Mouse (Mus musculus): ENCODE data around the gene Zfp619. TPM values are rescaled to one million over a fixed set of nuclear protein-coding genes. Genes with fewer than 3 reads are reported as not detected.
A peak's percentile ranks its signal among the peaks of the same experiment; 100 is the strongest.
"Not testable (repeated sequence)": the region's sequence is repeated elsewhere in the genome, so short reads cannot be mapped to it uniquely, and the experiment has no call there.

Gene Zfp619
- total RNA-seq, 1 experiment from 2014 or later = 3.6 TPM

GRCm38 (mm10) chr7:39588037-39588436 lies 70.5 kb downstream of the Zfp619 start:
- ATAC-seq (replicated peaks; ENCODE audit: low read depth, poor library complexity, severe bottlenecking) = 0 out of 2 replicates have a peak, but pooled peaks have one; percentile 8

GRCm38 (mm10) chr7:39588471-39589041 lies 71.0 kb downstream of the Zfp619 start:
- ATAC-seq (replicated peaks; ENCODE audit: low read depth, poor library complexity, severe bottlenecking) = peak; percentile 89

GRCm38 (mm10) chr7:39589044-39589443 lies 71.5 kb downstream of the Zfp619 start:
- ATAC-seq (replicated peaks; ENCODE audit: low read depth, poor library complexity, severe bottlenecking) = not testable (repeated sequence)

Other genes starting within 250 kb of the Zfp619 start
- gene Gm5114, start 104.6 kb upstream of the Zfp619 start, total RNA-seq (2017) = not detected in 2 replicates

Measured in common myeloid progenitor, adult 5-6 weeks (primary cell).